Mouse (Mus musculus): ENCODE results near the gene Wdfy1.

DNA sequence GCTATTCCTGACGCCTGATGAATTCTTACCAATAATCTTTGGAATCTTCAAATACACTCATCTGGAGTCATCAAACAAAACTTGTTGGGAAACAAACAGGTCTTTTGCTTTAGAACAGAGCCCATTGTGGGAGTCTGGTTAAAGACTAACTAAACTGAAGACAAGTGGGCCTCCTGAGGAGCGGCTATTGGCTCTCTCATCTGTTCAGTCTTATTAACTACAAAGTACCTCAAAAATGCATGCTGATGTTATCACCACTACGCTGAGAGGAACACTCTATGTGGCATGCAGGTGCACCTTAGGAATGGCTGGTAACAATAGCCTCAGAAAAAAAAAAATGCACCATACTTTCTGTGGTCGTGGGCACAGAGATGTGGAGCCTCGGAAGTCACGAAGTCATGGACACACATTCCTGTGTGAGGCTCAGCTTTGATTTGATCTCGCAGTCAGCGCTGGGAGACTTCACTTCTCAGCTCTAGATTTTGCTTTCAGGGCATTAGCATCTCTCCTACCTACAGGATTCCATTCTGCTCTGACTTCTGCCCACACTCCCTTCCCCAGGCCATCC, 97.7 kb downstream of the Wdfy1 start:
- TF ChIP-seq CTCF (IDR thresholded peaks at IDR 0.05; ENCODE audit: low read depth, low read length) (no peak), GATA2 (IDR thresholded peaks at IDR 0.05; ENCODE audit: borderline replicate concordance, low read depth, low read length) (no peak)
